Mouse (Mus musculus) kidney, postnatal 4 days (tissue): ENCODE measurements at regions not wholly inside any gene's neighbourhood (a gene's known extent, or its start where the extent isn't known, plus 50 kb on each side); places are given as distances from the start of the nearest gene placed in this dataset.
A peak's percentile ranks its signal among the peaks of the same experiment; 100 is the strongest.

Experiments used
- DNase-seq, 2 experiments: peaks; one replicate each; pipeline ENCODE4 v3.0.0; 2021; ENCODE audit warnings: mixed read lengths in 2 of 2

GRCm38 (mm10) chr7:36352761-36353160, 345.2 kb upstream of the Tshz3 start:
- DNase-seq, result no peak

- no peak for DNase-seq
These were observed 347.3 kb upstream of the Tshz3 start for GRCm38 (mm10) chr7:36350616-36351015.

DNA sequence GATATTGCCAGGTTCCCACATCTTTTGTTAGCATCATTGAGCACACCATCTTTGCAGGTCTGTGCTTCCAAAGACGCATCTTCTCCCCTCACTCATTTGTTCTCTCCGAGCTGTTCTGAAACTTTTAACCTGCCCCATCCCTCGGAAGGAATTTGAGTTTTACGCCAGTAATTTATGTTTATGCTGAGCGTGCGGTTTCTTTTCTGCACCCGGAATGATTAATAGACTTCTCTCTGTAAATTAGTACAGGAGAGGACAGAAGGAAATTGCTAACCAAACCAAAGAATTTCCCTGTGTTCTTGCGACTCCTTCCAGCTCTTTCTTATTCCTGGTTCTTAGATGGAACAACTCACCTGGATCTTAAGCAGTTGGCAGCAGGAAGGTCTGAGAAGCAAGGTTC, 349.7 kb upstream of the Tshz3 start:
- no peak for DNase-seq

DNA sequence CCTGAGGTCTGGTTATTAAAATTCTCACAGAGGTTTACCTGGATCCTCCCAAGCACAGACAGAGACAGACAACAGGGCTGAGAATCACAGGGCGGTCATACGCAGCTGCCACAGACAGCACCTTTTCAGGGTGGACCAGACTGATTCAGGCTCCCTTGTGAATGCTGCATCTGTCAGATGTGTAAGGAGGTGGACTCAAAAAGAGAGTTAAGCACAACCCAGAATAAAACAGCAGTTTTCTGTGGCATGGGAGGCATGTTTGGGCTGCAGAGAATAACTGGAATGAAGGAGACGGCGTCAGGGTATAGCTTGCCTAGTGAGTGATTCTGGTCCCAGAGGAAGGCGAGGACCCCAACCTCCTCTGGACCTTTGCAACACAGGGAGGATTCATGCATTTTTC, 363.1 kb upstream of the Tshz3 start:
- no peak for DNase-seq

GRCm38 (mm10) chr7:36334091-36334490, 363.8 kb upstream of the Tshz3 start:
- no peak for DNase-seq

GRCm38 (mm10) chr7:36332633-36333032, 365.3 kb upstream of the Tshz3 start:
- DNase-seq, result no peak

GRCm38 (mm10) chr7:36328141-36328540, 369.8 kb upstream of the Tshz3 start:
- no peak for DNase-seq

GRCm38 (mm10) chr7:36324035-36324434, 373.9 kb upstream of the Tshz3 start:
- no peak for DNase-seq

DNA sequence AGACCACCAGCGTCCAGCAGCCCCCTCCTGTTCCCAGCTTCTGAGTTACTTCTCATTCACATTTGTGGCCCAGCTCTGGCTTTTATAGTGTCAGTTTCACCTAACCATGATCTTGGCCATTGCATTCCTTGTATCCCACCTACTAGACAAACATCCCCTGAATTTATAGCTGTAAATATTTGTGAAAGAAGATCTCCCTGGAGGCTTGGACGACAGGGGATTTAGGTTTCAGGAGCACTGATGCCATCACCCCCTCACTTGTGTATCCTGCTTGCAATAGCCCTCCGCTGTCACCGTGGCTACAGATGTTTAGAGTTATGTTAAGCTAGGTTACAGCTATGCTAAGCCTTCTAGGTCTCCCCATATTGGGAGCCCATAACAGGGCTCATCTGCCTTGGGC, 375.7 kb upstream of the Tshz3 start:
- no peak for DNase-seq

- DNase-seq, result peak; percentile 18 to 41
These were observed 380.3 kb upstream of the Tshz3 start for GRCm38 (mm10) chr7:36317466-36318212.

DNA sequence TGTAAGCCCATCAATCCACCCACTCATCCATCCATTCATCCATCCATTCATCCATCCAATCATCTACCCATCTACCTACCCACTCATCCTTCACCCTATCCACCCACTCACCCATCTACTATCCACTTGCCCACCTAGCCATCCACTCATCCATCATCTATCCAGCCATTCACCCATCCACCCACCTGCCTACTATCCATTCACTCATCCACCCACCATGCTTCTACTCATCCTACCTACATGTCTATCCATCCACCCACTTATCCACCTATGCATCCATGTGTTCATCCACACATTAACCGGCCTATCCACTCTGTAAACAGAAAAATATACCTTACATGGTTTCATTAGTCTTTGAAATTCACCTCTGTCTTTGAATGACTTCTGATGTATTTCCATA, 384.2 kb upstream of the Tshz3 start:
- no peak for DNase-seq

DNA sequence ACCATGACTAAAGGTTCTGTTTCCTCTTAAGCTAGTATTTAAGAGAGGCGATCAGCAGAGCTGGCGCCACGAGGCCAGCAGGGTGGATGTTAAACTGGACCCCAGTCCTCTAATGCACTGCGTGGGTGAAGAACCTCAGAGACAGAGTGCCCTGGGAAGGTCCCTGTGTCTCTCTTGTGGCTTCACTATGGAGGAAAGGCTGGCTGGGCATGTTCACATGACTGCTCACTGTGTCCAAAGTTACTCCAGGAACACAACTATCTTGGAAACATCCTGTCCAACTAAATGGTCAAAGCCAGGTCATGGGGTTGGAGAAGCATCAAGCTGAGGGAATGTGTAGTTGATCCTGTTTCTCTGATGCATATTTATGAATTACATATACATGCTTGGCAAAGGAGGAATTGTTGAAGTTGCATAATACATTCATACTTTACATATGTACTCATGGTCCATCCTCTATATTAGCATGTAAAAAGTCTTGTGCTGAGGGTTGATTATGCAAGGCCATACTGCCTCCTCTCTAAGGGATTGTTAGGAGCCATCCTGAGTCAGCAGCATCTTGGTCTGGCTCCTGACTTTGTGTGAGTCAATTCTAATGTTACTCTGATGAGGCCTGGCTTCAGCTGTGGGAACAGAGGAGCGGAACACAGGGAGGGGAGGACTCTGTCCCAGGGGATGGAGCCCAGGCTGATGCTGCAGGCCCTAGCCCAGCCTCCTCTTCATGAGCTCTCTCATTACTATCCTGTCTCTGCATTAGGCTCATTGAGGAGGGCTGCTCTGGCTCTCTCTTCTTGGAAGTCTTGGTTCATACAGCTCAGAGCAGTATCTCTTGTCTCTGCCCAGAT, 387.9 kb upstream of the Tshz3 start:
- DNase-seq, result no peak

DNA sequence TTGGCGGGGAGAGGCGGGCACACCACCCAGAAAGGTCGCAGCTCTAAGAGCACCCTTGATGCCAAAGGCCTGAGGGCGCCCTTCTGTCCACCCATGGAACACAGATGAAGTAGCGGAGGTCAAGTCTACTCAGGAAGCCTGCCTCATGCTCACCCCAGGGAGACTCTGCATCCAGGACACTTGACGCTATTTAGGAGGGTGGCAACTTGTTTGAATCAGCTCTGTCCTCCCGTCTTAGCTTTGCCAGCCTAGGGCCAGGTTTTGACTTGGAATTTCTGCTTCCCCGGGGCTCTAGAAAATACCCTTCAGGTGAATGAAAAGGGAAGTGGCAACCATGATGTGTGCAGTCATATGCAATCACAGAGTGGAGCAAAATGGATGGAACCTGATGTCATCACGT, 389.2 kb upstream of the Tshz3 start:
- no peak for DNase-seq

GRCm38 (mm10) chr7:36308106-36308620, 389.8 kb upstream of the Tshz3 start:
- no peak for DNase-seq

DNA sequence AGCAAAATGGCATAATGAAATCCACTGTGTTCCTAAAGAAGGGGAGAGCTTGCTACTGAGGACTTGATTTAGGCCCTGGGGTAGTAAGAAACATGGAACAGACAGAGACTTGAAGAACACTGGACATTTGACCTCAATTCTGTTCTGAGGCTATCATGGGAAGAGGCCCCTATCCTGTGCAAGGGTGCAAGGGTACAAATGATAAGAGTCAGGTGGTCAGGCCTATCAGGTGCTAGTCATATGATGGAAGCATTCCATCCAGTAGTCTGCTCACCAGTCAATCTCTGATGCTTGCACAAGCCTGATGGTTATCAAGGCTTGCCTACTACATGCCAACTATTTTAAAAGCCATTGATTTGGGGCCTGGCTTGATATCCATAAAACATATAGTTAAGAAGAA, 420.6 kb upstream of the Tshz3 start:
- DNase-seq, result no peak

DNA sequence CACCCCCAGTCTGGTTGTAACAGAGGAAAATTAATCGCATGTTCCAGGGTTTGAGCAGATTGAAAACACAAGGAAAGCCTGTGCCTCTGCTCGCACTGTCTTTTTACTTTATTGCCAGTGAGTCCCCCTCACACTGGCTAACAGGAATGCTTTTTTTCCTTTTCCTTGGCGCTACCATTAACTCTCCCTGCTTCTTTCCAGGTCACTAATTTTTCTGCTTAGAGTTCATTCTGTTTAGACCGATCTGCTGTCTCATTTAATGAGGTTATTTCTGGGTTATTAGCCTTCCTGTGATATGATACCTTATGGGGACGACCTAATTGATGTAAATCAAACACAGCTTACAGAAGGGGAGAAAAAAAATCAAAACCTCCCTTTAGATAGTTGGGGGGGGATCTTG, 429.0 kb upstream of the Tshz3 start:
- DNase-seq, result no peak

DNA sequence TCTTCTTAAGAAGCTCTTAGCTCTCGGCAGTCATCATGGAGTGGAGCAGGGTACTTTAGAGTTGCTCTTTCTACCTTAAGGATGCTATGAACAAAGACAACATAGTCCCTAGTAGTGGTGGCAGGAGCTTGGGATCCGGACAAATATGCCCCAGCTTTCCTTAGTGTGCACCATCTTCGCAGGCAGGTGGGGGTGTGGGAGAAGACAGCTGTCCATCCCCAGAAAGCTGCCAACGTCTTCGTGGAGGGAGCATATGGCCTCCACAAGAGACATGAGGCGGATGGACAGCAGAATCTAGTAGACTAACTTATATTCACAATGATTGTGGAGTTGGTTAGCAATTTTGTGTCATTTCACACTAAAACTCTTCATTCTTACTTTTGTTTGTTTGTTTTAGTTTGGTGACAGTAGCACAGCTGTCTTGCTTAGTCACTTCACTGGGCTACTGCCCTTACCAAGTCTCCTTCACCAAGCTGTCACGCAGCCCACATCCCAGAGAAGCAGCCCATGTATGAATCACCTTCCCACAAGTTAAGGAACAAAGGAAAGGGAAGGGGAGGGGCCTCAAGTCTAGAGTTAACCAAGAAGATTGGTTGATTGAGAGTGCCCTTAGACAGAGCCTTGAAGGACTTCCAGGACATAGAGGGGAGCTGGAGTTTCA, 432.6 kb upstream of the Tshz3 start:
- no peak for DNase-seq

- no peak for DNase-seq
These were observed 435.7 kb upstream of the Tshz3 start for GRCm38 (mm10) chr7:36262124-36262710.

DNA sequence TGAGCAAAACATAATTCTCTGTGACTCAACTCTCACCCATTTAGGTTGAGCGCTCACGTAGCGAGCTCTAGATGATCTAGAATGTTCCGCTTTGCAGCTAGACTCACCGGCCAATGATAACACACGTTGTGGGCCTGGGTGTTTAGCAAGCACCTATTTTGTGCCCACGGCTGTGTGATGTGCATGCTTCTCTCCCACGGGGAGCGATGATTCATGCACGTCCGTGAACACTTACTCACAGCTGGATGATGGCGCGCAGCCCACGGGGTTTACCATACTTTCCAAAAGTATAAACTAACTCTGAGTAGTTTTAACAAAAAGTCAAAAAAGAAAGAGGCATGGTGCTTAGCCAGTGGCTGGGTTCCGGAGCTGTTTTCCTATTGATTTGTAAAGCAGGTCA, 440.8 kb upstream of the Tshz3 start:
- DNase-seq, result no peak

DNA sequence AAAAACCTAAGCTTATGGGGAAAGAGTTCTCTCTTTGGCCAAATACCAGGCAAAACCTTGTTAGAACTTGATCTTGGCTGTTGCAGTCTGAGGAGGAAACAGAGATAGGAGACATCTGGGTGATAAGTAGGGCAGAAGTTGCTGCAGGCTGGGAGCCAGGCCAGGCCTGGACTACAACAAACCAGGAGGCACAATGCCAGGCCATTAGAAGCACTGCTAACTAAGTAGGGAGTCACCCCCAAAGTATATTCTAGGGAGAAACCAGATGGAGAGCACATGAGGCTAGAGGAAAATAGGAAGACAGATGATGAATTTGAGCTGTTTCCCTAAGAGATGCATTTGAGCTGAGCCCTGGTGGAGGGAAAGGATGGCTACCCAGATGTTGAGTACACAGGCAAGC, 444.6 kb upstream of the Zfp507 start:
- DNase-seq, result peak; percentile 26 to 43

GRCm38 (mm10) chr7:36236673-36237072, 433.9 kb upstream of the Zfp507 start:
- DNase-seq, result peak in 1 of 2 experiments; percentile 4

DNA sequence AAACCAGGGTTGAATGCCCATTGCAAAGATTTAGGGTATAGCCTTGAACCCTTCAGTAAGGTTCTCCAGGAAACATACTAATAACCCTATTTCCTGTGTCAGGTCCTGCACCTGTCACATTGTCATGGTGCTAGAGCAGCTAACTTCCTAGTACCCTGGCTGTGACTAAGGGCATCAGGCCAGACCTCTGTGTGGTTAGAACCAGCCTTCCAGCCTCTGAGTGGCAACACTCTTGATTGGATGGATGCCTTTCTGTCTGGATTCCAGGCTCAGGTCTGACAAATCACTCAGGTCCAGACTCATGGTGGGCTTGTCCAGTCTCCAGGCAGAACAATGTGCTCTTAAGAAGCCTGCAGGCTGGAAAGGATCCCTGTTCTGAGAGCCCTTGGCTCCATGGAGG, 426.2 kb upstream of the Zfp507 start:
- no peak for DNase-seq

- DNase-seq, result no peak
These were observed 421.6 kb upstream of the Zfp507 start for GRCm38 (mm10) chr7:36224416-36224815.
